Mouse (Mus musculus) liver, embryonic 18 days (tissue): Measurements from ENCODE around the gene Slc16a12. TPM values are rescaled to one million over a fixed set of nuclear protein-coding genes. Genes with fewer than 3 reads are reported as not detected.

Experiments used
- polyA plus RNA-seq: library from polyadenylated mRNA; depleted of rRNA; stranded (reverse); fragments of >200 nt; gene quantifications from 2 replicates; pipeline ENCODE4 v1.2.3, GENCODE M21; 2012; rRNA removed

Gene Slc16a12
- 10.4 and 11.8 TPM in 2 replicates for polyA plus RNA-seq

GRCm38 (mm10) chr19:34746688-34747504 lies at the start of gene Slc16a12:
Gene Slc16a12 (minus strand): TSS chr19:34747289.

GRCm38 (mm10) chr19:34640623-34641022 lies 106.5 kb downstream of the Slc16a12 start, which contains the start of the genes Ifit1bl2 and Ifit1:
Gene Ifit1bl2 (minus strand): TSS chr19:34640743.
Gene Ifit1 (plus strand): TSS chr19:34640871.

Other genes with a start within 250 kb of the Slc16a12 start
- gene Lipa, start 219.8 kb downstream of the Slc16a12 start, polyA plus RNA-seq, result 59.5 and 70.1 TPM in 2 replicates
- 5.1 and 5.6 TPM in 2 replicates for gene Ifit2, start 196.6 kb downstream of the Slc16a12 start, polyA plus RNA-seq
- gene Ifit3, start 163.8 kb downstream of the Slc16a12 start, polyA plus RNA-seq, result 18.6 and 20.6 TPM in 2 replicates
- 0.27 and 0.56 TPM in 2 replicates for gene Ifit1bl1, start 145.3 kb downstream of the Slc16a12 start, polyA plus RNA-seq
- 3.6 and 3.8 TPM in 2 replicates for gene Ifit3b, start 139.3 kb downstream of the Slc16a12 start, polyA plus RNA-seq
- 0.19 and 0.30 TPM in 2 replicates for gene Ifit1bl2, start 106.5 kb downstream of the Slc16a12 start, polyA plus RNA-seq
- gene Ifit1, start 106.4 kb downstream of the Slc16a12 start, polyA plus RNA-seq, result 6.2 and 11.2 TPM in 2 replicates
- 7.9 and 10.3 TPM in 2 replicates for gene Pank1, start 132.2 kb upstream of the Slc16a12 start, polyA plus RNA-seq
- gene Kif20b, start 175.1 kb upstream of the Slc16a12 start, polyA plus RNA-seq, result 7.8 and 9.5 TPM in 2 replicates